8 mouse cellular contexts compared by ENCODE assay signal in the genomic region with DNA sequence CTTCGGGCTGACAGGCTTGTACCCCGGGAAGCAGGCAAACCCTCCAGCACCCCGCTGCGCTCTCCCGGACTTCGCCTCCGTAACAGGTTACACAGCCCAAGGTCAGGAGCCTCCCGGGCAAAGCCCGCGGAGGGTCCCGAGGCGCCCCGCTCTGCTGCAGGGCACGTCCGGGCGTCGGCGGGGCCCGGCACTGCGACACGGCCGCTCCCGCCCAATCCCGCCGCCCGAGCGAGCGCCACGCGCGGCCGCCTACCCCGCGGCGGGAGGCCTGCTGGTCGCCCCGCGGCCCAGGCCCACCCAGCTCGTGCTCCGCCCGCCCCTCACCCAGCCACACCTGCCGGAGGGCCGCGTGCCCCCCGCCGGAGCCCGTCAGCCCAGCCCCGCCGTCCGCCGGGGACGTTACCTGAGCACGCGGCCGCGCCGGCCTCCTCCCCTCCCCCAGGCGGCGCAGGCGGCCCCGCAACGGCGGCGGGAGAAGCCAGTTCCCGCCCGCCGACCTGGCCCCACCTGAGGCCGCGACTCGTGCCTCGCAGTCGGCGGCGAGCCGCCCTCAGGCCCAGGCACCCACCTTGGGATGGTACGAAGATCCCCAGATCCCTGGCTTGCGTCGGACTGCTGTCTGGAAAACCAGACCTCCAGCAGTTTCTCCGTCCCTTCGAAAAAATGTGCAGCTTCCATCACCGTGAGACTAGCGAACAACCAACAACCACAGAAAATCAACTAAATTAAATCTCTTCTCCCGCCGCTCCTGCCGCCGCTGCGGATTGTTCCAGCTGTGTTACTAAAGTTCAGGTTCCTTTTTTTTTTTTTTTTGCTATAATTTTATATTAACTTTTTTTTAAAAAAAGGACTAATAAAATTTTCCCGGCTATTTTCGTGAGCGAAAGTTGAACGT. TPM values are rescaled to one million over a fixed set of nuclear protein-coding genes. Genes with fewer than 3 reads are reported as not detected.
DNase-seq lines count a peak whose midpoint lies in the region; ATAC-seq and TF ChIP-seq lines count a peak whose summit lies in the region.
"Not testable (repeated sequence)": the region's sequence is repeated elsewhere in the genome, so short reads cannot be mapped to it uniquely, and the experiment has no call there.

No protein-coding gene starts in this region.

- not testable (repeated sequence) for H3K9me3 ChIP-seq in embryonic facial prominence, embryonic 12.5 days; heart, embryonic 10.5 days; midbrain, embryonic 15.5 days

- H3K4me2 ChIP-seq in embryonic facial prominence, embryonic 12.5 days (replicated peaks), result peak overlapping the region; percentile 64
- peak overlapping the region; percentile 59 for H3K4me2 ChIP-seq in midbrain, embryonic 15.5 days

- DNase-seq in 3134 (ENCODE audit: extremely low read depth, insufficient read length, low spot score) (peak; percentile 68), liver (peak; percentile 75)
- peak; percentile 35 to 66 for DNase-seq in adrenal gland, postnatal 36 days
- DNase-seq in heart, embryonic 10.5 days (ENCODE audit: low spot score), result peak; percentile 83
- peak; percentile 52 for DNase-seq in kidney, adult 2 months
- peak; percentile 40 to 62 for DNase-seq in spleen, adult 18-20 months

- TF ChIP-seq POLR2A in kidney, adult 2 months (IDR thresholded peaks at IDR 0.05; ENCODE audit: low read depth, low read length), result not testable (repeated sequence)

- peak overlapping the region; percentile 93 for H3K27ac ChIP-seq in embryonic facial prominence, embryonic 12.5 days
- peak overlapping the region; percentile 99 for H3K27ac ChIP-seq in heart, embryonic 10.5 days
- H3K27ac ChIP-seq in kidney, adult 2 months (ENCODE audit: insufficient read depth, low read depth, low read length), result peak overlapping the region; percentile 22; the same call in 1 of the 2 replicates
- peak overlapping the region; percentile 89 for H3K27ac ChIP-seq in midbrain, embryonic 15.5 days

- under 1% methylated on average over 47 of the region's 91 CpGs for WGBS in embryonic facial prominence, embryonic 12.5 days
- WGBS in heart, embryonic 10.5 days, result under 1% methylated on average over 81 of the region's 91 CpGs
- WGBS in kidney, adult 2 months, result under 1% methylated on average over 85 of the region's 91 CpGs
- under 1% methylated on average over 81 of the region's 91 CpGs for WGBS in midbrain, embryonic 15.5 days

- peak overlapping the region; percentile 98 for H3K4me3 ChIP-seq in embryonic facial prominence, embryonic 12.5 days
- H3K4me3 ChIP-seq in heart, embryonic 10.5 days, result peak overlapping the region; percentile 97
- H3K4me3 ChIP-seq in kidney, adult 2 months (ENCODE audit: insufficient read depth, low read depth, low read length), result peak overlapping the region; percentile 89
- H3K4me3 ChIP-seq in midbrain, embryonic 15.5 days, result peak overlapping the region; percentile 96

- peak; percentile 28; the same call in 1 of the 2 replicates for ATAC-seq in embryonic facial prominence, embryonic 12.5 days (ENCODE audit: insufficient number of reproducible peaks, insufficient read depth, low FRiP score, low TSS enrichment)
- peak; percentile 32 for ATAC-seq in midbrain, embryonic 15.5 days (replicated peaks)

- H3K9ac ChIP-seq in embryonic facial prominence, embryonic 12.5 days, result peak overlapping the region; percentile 98
- peak overlapping the region; percentile 81 for H3K9ac ChIP-seq in midbrain, embryonic 15.5 days

- H3K36me3 ChIP-seq in embryonic facial prominence, embryonic 12.5 days; heart, embryonic 10.5 days; kidney, adult 2 months (ENCODE audit: control insufficient read depth, insufficient read depth, low read length); midbrain, embryonic 15.5 days (replicated peaks): not testable (repeated sequence)

- not testable (repeated sequence) for H3K27me3 ChIP-seq in embryonic facial prominence, embryonic 12.5 days; heart, embryonic 10.5 days (ENCODE audit: insufficient read depth, poor library complexity, severe bottlenecking); kidney, adult 2 months (replicated peaks; ENCODE audit: control insufficient read depth, insufficient read depth, low read length); midbrain, embryonic 15.5 days (replicated peaks)

- not testable (repeated sequence) for TF ChIP-seq CTCF in kidney, adult 2 months (conservative IDR thresholded peaks at IDR 0.05; ENCODE audit: insufficient read depth, insufficient read length, low read depth, low read length)

- H3K4me1 ChIP-seq in embryonic facial prominence, embryonic 12.5 days, result peaks cover 18% of the 10 kb centered on the region
- peaks cover 17% of the 10 kb centered on the region for H3K4me1 ChIP-seq in heart, embryonic 10.5 days
- H3K4me1 ChIP-seq in kidney, adult 2 months (ENCODE audit: control insufficient read depth, insufficient read depth, low read length), result not testable (repeated sequence)
- peaks cover 16% of the 10 kb centered on the region for H3K4me1 ChIP-seq in midbrain, embryonic 15.5 days

RNA-seq across cellular contexts. Expression of a gene that starts 0.6 kb away (rescaled TPM):
- total RNA-seq in adrenal gland, postnatal 36 days (2021), result 10 to 100 TPM; 40.9 to 47.8 TPM
- 59.2 and 65.4 TPM in 2 replicates for polyA plus RNA-seq in embryonic facial prominence, embryonic 12.5 days (2016; fragmentation: Nextera tagmentation; extraction: Ambion mirVana)
- polyA plus RNA-seq in heart, embryonic 10.5 days (2016; fragmentation: Nextera tagmentation; extraction: Ambion mirVana), result 55.2 and 59.1 TPM in 2 replicates
- 12.8 and 18.4 TPM in 2 replicates for polyA plus RNA-seq in kidney, adult 2 months (2012; rRNA removed)
- 37.1 and 42.1 TPM in 2 replicates for polyA plus RNA-seq in midbrain, embryonic 15.5 days (2015; fragmentation: Nextera tagmentation; extraction: Ambion mirVana)

RNA-seq across cellular contexts. Expression of a gene that starts 37.9 kb away (rescaled TPM):
- total RNA-seq in adrenal gland, postnatal 36 days (2021), result 10 to 100 TPM in 1 of 2 experiments, 1 to 10 TPM in 1; 7.6 to 17.1 TPM
- 15.0 and 15.8 TPM in 2 replicates for polyA plus RNA-seq in embryonic facial prominence, embryonic 12.5 days (2016; fragmentation: Nextera tagmentation; extraction: Ambion mirVana)
- 5.2 and 6.1 TPM in 2 replicates for polyA plus RNA-seq in heart, embryonic 10.5 days (2016; fragmentation: Nextera tagmentation; extraction: Ambion mirVana)
- 6.6 and 6.8 TPM in 2 replicates for polyA plus RNA-seq in kidney, adult 2 months (2012; rRNA removed)
- 8.6 and 10.1 TPM in 2 replicates for polyA plus RNA-seq in midbrain, embryonic 15.5 days (2015; fragmentation: Nextera tagmentation; extraction: Ambion mirVana)

RNA-seq across cellular contexts. Expression of a gene that starts 43.5 kb away (rescaled TPM):
- total RNA-seq in adrenal gland, postnatal 36 days (2021), result 10 to 100 TPM; 43.4 to 45.0 TPM
- 137 and 145 TPM in 2 replicates for polyA plus RNA-seq in embryonic facial prominence, embryonic 12.5 days (2016; fragmentation: Nextera tagmentation; extraction: Ambion mirVana)
- 100 and 126 TPM in 2 replicates for polyA plus RNA-seq in heart, embryonic 10.5 days (2016; fragmentation: Nextera tagmentation; extraction: Ambion mirVana)
- 9.5 and 11.7 TPM in 2 replicates for polyA plus RNA-seq in kidney, adult 2 months (2012; rRNA removed)
- 78.8 and 80.0 TPM in 2 replicates for polyA plus RNA-seq in midbrain, embryonic 15.5 days (2015; fragmentation: Nextera tagmentation; extraction: Ambion mirVana)

RNA-seq across cellular contexts. Expression of a gene that starts 54.6 kb away (rescaled TPM):
- total RNA-seq in adrenal gland, postnatal 36 days (2021), result 10 to 100 TPM; 28.7 to 29.3 TPM
- 63.8 and 64.6 TPM in 2 replicates for polyA plus RNA-seq in embryonic facial prominence, embryonic 12.5 days (2016; fragmentation: Nextera tagmentation; extraction: Ambion mirVana)
- 58.5 and 82.1 TPM in 2 replicates for polyA plus RNA-seq in heart, embryonic 10.5 days (2016; fragmentation: Nextera tagmentation; extraction: Ambion mirVana)
- polyA plus RNA-seq in kidney, adult 2 months (2012; rRNA removed), result 2.9 and 5.6 TPM in 2 replicates
- polyA plus RNA-seq in midbrain, embryonic 15.5 days (2015; fragmentation: Nextera tagmentation; extraction: Ambion mirVana), result 61.9 and 63.6 TPM in 2 replicates

Comparison
In these comparisons a context has a peak if more than half of its experiments do, and no peak if none do; other contexts are left out.
1. Peak in every context shown above with its lines: DNase-seq, ATAC-seq, H3K4me3 ChIP-seq and H3K27ac ChIP-seq.
2. H3K27ac ChIP-seq: peak in every context shown above with its lines; median percentile 99 in heart, embryonic 10.5 days; 93 in embryonic facial prominence, embryonic 12.5 days; 89 in midbrain, embryonic 15.5 days; 22 in kidney, adult 2 months.